Mouse (Mus musculus) spleen, adult 2 months (tissue): ENCODE measurements around the gene Ifit1bl1. TPM values are rescaled to one million over a fixed set of nuclear protein-coding genes. Genes with fewer than 3 reads are reported as not detected.

Experiments used
- DNase-seq, 2 experiments: peaks; one replicate each; pipeline versions ENCODE4 v3.0.0 to v3.0.0-alpha.2; 2012 to 2021; ENCODE audit warnings: low spot score in 2 of 2, low read depth in 1 of 2
- H3K27ac ChIP-seq: fragments of 200-500 bp; 2 replicates; pipeline ENCODE4 v1.5.1; 2012; ENCODE audit warnings: low read length, inconsistent platforms; ENCODE audit not compliant: insufficient read depth
- H3K27me3 ChIP-seq: fragments of 200-500 bp; 2 replicates; pipeline ENCODE4 v1.6.1; 2012; ENCODE audit warnings: mild to moderate bottlenecking, moderate library complexity, low read length, inconsistent platforms; ENCODE audit not compliant: control insufficient read depth, insufficient read depth
- H3K36me3 ChIP-seq: fragments of 200-500 bp; 2 replicates; pipeline ENCODE4 v1.6.1; 2012; ENCODE audit warnings: mild to moderate bottlenecking, low read length, inconsistent platforms; ENCODE audit not compliant: control insufficient read depth, insufficient read depth
- H3K4me1 ChIP-seq: fragments of 200-500 bp; 2 replicates; pipeline ENCODE4 v1.6.1; 2011; ENCODE audit warnings: inconsistent platforms; ENCODE audit not compliant: control insufficient read depth, insufficient read depth, insufficient read length
- H3K4me3 ChIP-seq: fragments of 200-500 bp; 2 replicates; pipeline ENCODE4 v1.5.1; 2011; ENCODE audit warnings: mild to moderate bottlenecking, inconsistent platforms; ENCODE audit not compliant: insufficient read depth, insufficient read length; ENCODE audit errors: extremely low read depth
- CTCF ChIP-seq: fragments of 200-500 bp; IDR thresholded peaks from 2 replicates; pipeline ENCODE4 v1.5.1; 2011; ENCODE audit warnings: mild to moderate bottlenecking, inconsistent platforms; ENCODE audit not compliant: insufficient read depth, insufficient read length, insufficient replicate concordance; ENCODE audit errors: extremely low read depth
- POLR2A ChIP-seq: fragments of 200-500 bp; IDR thresholded peaks from 2 replicates; pipeline ENCODE4 v1.6.1; 2011; ENCODE audit warnings: low read depth, low read length, inconsistent platforms
- WGBS: fragments of 180-500 bp; shearing (Covaris S2); methylation state at CpG from one replicate; pipeline ENCODE4 v1.1.7; 2018; 5-methylcytosine and 5-hydroxymethylcytosine counted together
- polyA plus RNA-seq: library from polyadenylated mRNA; depleted of rRNA; stranded (reverse); fragments of >200 nt; gene quantifications from 2 replicates; pipeline ENCODE4 v1.2.3, GENCODE M21; 2012; rRNA removed

Gene Ifit1bl1
- polyA plus RNA-seq, 1 experiment, result 1.9 TPM

GRCm38 (mm10) chr19:34551981-34552380, 49.8 kb downstream of the Ifit1bl1 start:
- no peaks in the 10 kb centered on the region for H3K27me3 ChIP-seq
- peaks cover 1% of the 10 kb centered on the region; the same call in 1 of the 2 replicates for H3K36me3 ChIP-seq
- WGBS, result 65% methylated on average over 5 of the region's 5 CpGs
- DNase-seq, result no peak
- TF ChIP-seq POLR2A (no peak), CTCF (no peak)
- H3K4me1 ChIP-seq, result peaks cover 3% of the 10 kb centered on the region; the same call in 1 of the 2 replicates
- no peak overlapping the region for H3K27ac ChIP-seq
- H3K4me3 ChIP-seq, result no peak overlapping the region

- Histone ChIP-seq H3K27me3 (no peaks in the 10 kb centered on the region), H3K4me3 (peak within 1 kb of the TSS; percentile 68), H3K4me1 (peaks cover 3% of the 10 kb centered on the region; the same call in 1 of the 2 replicates), H3K27ac (peak within 1 kb of the TSS; percentile 68), H3K36me3 (no peaks in the 10 kb centered on the region)
- WGBS, result 0% methylated on average over 22 of the region's 22 CpGs
- TF ChIP-seq POLR2A (0 out of 2 replicates have a peak, but pooled peaks have one; percentile 3), CTCF (peak; percentile 55; the same call in 1 of the 2 replicates)
- DNase-seq, result peak; percentile 67 to 69
Measured at GRCm38 (mm10) chr19:34550534-34551223, 51.1 kb downstream of the Ifit1bl1 start, which contains the start of gene Ifit2. Gene Ifit2, plus strand, starts transcription at chr19:34550694.

- H3K27ac ChIP-seq, result peak overlapping the region; percentile 68; the same call in 1 of the 2 replicates
- 32% methylated on average over 4 of the region's 4 CpGs for WGBS
- peaks cover 3% of the 10 kb centered on the region; the same call in 1 of the 2 replicates for H3K4me1 ChIP-seq
- H3K4me3 ChIP-seq, result no peak overlapping the region
- TF ChIP-seq CTCF (no peak), POLR2A (no peak)
- no peaks in the 10 kb centered on the region for H3K27me3 ChIP-seq
- H3K36me3 ChIP-seq, result no peaks in the 10 kb centered on the region
- no peak for DNase-seq
Measured at GRCm38 (mm10) chr19:34550205-34550533, 51.6 kb downstream of the Ifit1bl1 start.

GRCm38 (mm10) chr19:34547976-34548375, 53.8 kb downstream of the Ifit1bl1 start:
- H3K4me3 ChIP-seq, result no peak overlapping the region
- DNase-seq, result peak; percentile 75 to 86
- H3K36me3 ChIP-seq, result no peaks in the 10 kb centered on the region
- no peak for TF ChIP-seq POLR2A
- TF ChIP-seq CTCF, result peak; percentile 87; the same call in 1 of the 2 replicates
- WGBS, result 31% methylated on average over 7 of the region's 7 CpGs
- H3K4me1 ChIP-seq, result peaks cover 1% of the 10 kb centered on the region; the same call in 1 of the 2 replicates
- no peaks in the 10 kb centered on the region for H3K27me3 ChIP-seq
- H3K27ac ChIP-seq, result no peak overlapping the region

- Histone ChIP-seq H3K27me3 (no peaks in the 10 kb centered on the region), H3K4me1 (no peaks in the 10 kb centered on the region), H3K36me3 (no peaks in the 10 kb centered on the region), H3K4me3 (no peak overlapping the region), H3K27ac (no peak overlapping the region)
- TF ChIP-seq POLR2A, result no peak
- TF ChIP-seq CTCF, result no peak
- WGBS, result 85% methylated on average over 4 of the region's 4 CpGs
- DNase-seq, result no peak
Measured at GRCm38 (mm10) chr19:34546211-34546610, 55.5 kb downstream of the Ifit1bl1 start.

Other genes with a start within 250 kb of the Ifit1bl1 start
- 12.9 and 20.8 TPM in 2 replicates for gene Ch25h, start 126.8 kb downstream of the Ifit1bl1 start, polyA plus RNA-seq
- gene Lipa, start 74.5 kb downstream of the Ifit1bl1 start, polyA plus RNA-seq, result 24.7 and 30.2 TPM in 2 replicates
- 0.83 TPM in 2 replicates for gene Ifit2, start 51.3 kb downstream of the Ifit1bl1 start, polyA plus RNA-seq
- 2.8 and 3.3 TPM in 2 replicates for gene Ifit3, start 18.4 kb downstream of the Ifit1bl1 start, polyA plus RNA-seq
- 0.68 and 0.70 TPM in 2 replicates for gene Ifit3b, start 6.0 kb upstream of the Ifit1bl1 start, polyA plus RNA-seq
- 0.05 and 0.11 TPM in 2 replicates for gene Ifit1bl2, start 38.8 kb upstream of the Ifit1bl1 start, polyA plus RNA-seq
- gene Ifit1, start 38.9 kb upstream of the Ifit1bl1 start, polyA plus RNA-seq, result 2.0 and 2.4 TPM in 2 replicates
- 0.22 and 0.27 TPM in 2 replicates for gene Slc16a12, start 145.3 kb upstream of the Ifit1bl1 start, polyA plus RNA-seq